Mouse (Mus musculus) spleen, adult 2 months (tissue): ENCODE measurements around the gene Ankrd53. TPM values are rescaled to one million over a fixed set of nuclear protein-coding genes. Genes with fewer than 3 reads are reported as not detected.

Experiments used
- DNase-seq, 2 experiments: peaks; one replicate each; pipeline versions ENCODE4 v3.0.0 to v3.0.0-alpha.2; 2012 to 2021; ENCODE audit warnings: low spot score in 2 of 2, low read depth in 1 of 2
- H3K27ac ChIP-seq: fragments of 200-500 bp; 2 replicates; pipeline ENCODE4 v1.5.1; 2012; ENCODE audit warnings: low read length, inconsistent platforms; ENCODE audit not compliant: insufficient read depth
- H3K27me3 ChIP-seq: fragments of 200-500 bp; 2 replicates; pipeline ENCODE4 v1.6.1; 2012; ENCODE audit warnings: mild to moderate bottlenecking, moderate library complexity, low read length, inconsistent platforms; ENCODE audit not compliant: control insufficient read depth, insufficient read depth
- H3K36me3 ChIP-seq: fragments of 200-500 bp; 2 replicates; pipeline ENCODE4 v1.6.1; 2012; ENCODE audit warnings: mild to moderate bottlenecking, low read length, inconsistent platforms; ENCODE audit not compliant: control insufficient read depth, insufficient read depth
- H3K4me1 ChIP-seq: fragments of 200-500 bp; 2 replicates; pipeline ENCODE4 v1.6.1; 2011; ENCODE audit warnings: inconsistent platforms; ENCODE audit not compliant: control insufficient read depth, insufficient read depth, insufficient read length
- H3K4me3 ChIP-seq: fragments of 200-500 bp; 2 replicates; pipeline ENCODE4 v1.5.1; 2011; ENCODE audit warnings: mild to moderate bottlenecking, inconsistent platforms; ENCODE audit not compliant: insufficient read depth, insufficient read length; ENCODE audit errors: extremely low read depth
- CTCF ChIP-seq: fragments of 200-500 bp; IDR thresholded peaks from 2 replicates; pipeline ENCODE4 v1.5.1; 2011; ENCODE audit warnings: mild to moderate bottlenecking, inconsistent platforms; ENCODE audit not compliant: insufficient read depth, insufficient read length, insufficient replicate concordance; ENCODE audit errors: extremely low read depth
- POLR2A ChIP-seq: fragments of 200-500 bp; IDR thresholded peaks from 2 replicates; pipeline ENCODE4 v1.6.1; 2011; ENCODE audit warnings: low read depth, low read length, inconsistent platforms
- WGBS: fragments of 180-500 bp; shearing (Covaris S2); methylation state at CpG from one replicate; pipeline ENCODE4 v1.1.7; 2018; 5-methylcytosine and 5-hydroxymethylcytosine counted together
- polyA plus RNA-seq: library from polyadenylated mRNA; depleted of rRNA; stranded (reverse); fragments of >200 nt; gene quantifications from 2 replicates; pipeline ENCODE4 v1.2.3, GENCODE M21; 2012

Gene Ankrd53
- polyA plus RNA-seq, 1 experiment, result not detected

- no peak overlapping the region for H3K27ac ChIP-seq
- H3K4me3 ChIP-seq, result peak overlapping the region; percentile 20; the same call in 1 of the 2 replicates
- 10% methylated on average over 35 of the region's 35 CpGs for WGBS
- DNase-seq, result peak in 1 of 2 experiments; percentile 11
- H3K36me3 ChIP-seq, result no peaks in the 10 kb centered on the region
- no peak for TF ChIP-seq CTCF
- no peak for TF ChIP-seq POLR2A
- H3K4me1 ChIP-seq, result peaks cover 8% of the 10 kb centered on the region
- no peaks in the 10 kb centered on the region; the same call in 1 of the 2 replicates for H3K27me3 ChIP-seq
Observed at GRCm38 (mm10) chr6:83762880-83763431, 512 bp downstream of the Ankrd53 start.

- Histone ChIP-seq H3K27ac (no peak overlapping the region), H3K36me3 (peaks cover 11% of the 10 kb centered on the region), H3K4me1 (peaks cover 8% of the 10 kb centered on the region), H3K4me3 (no peak overlapping the region), H3K27me3 (no peaks in the 10 kb centered on the region)
- no peak for DNase-seq
- WGBS, result 87% methylated on average over 3 of the region's 3 CpGs
- TF ChIP-seq CTCF (no peak), POLR2A (no peak)
Observed at GRCm38 (mm10) chr6:83766982-83767381, 4.5 kb downstream of the Ankrd53 start.

GRCm38 (mm10) chr6:83768485-83768884, 6.0 kb downstream of the Ankrd53 start:
- Histone ChIP-seq H3K4me3 (no peak overlapping the region), H3K27ac (no peak overlapping the region), H3K4me1 (no peaks in the 10 kb centered on the region), H3K27me3 (no peaks in the 10 kb centered on the region), H3K36me3 (peaks cover 15% of the 10 kb centered on the region)
- WGBS, result 64% methylated on average over 5 of the region's 5 CpGs
- TF ChIP-seq CTCF (no peak), POLR2A (no peak)
- no peak for DNase-seq

- DNase-seq, result no peak
- Histone ChIP-seq H3K27ac (no peak overlapping the region), H3K4me3 (no peak overlapping the region), H3K36me3 (peaks cover 14% of the 10 kb centered on the region), H3K27me3 (no peaks in the 10 kb centered on the region), H3K4me1 (peaks cover 2% of the 10 kb centered on the region; the same call in 1 of the 2 replicates)
- TF ChIP-seq CTCF, result no peak
- TF ChIP-seq POLR2A, result no peak
- 65% methylated on average over 9 of the region's 9 CpGs for WGBS
Observed at GRCm38 (mm10) chr6:83774126-83774525, 11.7 kb downstream of the Ankrd53 start.

- DNase-seq, result no peak
- under 1% methylated on average over 14 of the region's 14 CpGs for WGBS
- TF ChIP-seq POLR2A (no peak), CTCF (no peak)
- H3K36me3 ChIP-seq, result peaks cover 13% of the 10 kb centered on the region
- H3K4me3 ChIP-seq, result peak overlapping the region; percentile 74
- peak overlapping the region; percentile 50 for H3K27ac ChIP-seq
- H3K27me3 ChIP-seq, result no peaks in the 10 kb centered on the region
- peaks cover 2% of the 10 kb centered on the region; the same call in 1 of the 2 replicates for H3K4me1 ChIP-seq
Observed at GRCm38 (mm10) chr6:83774781-83775563, 12.5 kb downstream of the Ankrd53 start.

GRCm38 (mm10) chr6:83775638-83776293, 13.3 kb downstream of the Ankrd53 start, which contains the start of gene Tex261:
Gene Tex261, minus strand, starts transcription at chr6:83775813.
- TF ChIP-seq CTCF (peak; percentile 64; the same call in 1 of the 2 replicates), POLR2A (peak; percentile 70)
- Histone ChIP-seq H3K4me3 (peak within 1 kb of the TSS; percentile 74), H3K4me1 (peaks cover 2% of the 10 kb centered on the region; the same call in 1 of the 2 replicates), H3K27me3 (no peaks in the 10 kb centered on the region), H3K27ac (peak within 1 kb of the TSS; percentile 83), H3K36me3 (peaks cover 10% of the 10 kb centered on the region)
- under 1% methylated on average over 45 of the region's 45 CpGs for WGBS
- DNase-seq, result peak; percentile 82 to 87

GRCm38 (mm10) chr6:83778306-83778705, 15.9 kb downstream of the Ankrd53 start:
- DNase-seq, result no peak
- no peak overlapping the region for H3K4me3 ChIP-seq
- peaks cover 2% of the 10 kb centered on the region; the same call in 1 of the 2 replicates for H3K4me1 ChIP-seq
- no peaks in the 10 kb centered on the region; the same call in 1 of the 2 replicates for H3K36me3 ChIP-seq
- H3K27ac ChIP-seq, result no peak overlapping the region
- TF ChIP-seq CTCF (no peak), POLR2A (no peak)
- no peaks in the 10 kb centered on the region for H3K27me3 ChIP-seq
- 88% methylated on average over 7 of the region's 7 CpGs for WGBS
